Mouse (Mus musculus) heart, adult 18-20 months (tissue): ENCODE results near the gene Anapc15. TPM values are rescaled to one million over a fixed set of nuclear protein-coding genes. Genes with fewer than 3 reads are reported as not detected.

ENCODE experiments used
- microRNA-seq, 2 experiments: library from miRNA; unstranded; fragments of <30 nt; microRNA quantifications; one replicate each; pipeline ENCODE4 v1.2.0; 2022
- total RNA-seq, 2 experiments: library from RNA; stranded (reverse); gene quantifications; 2 replicates each; pipeline ENCODE4 v1.2.3; 2021

Anapc15 gene
- total RNA-seq, 2 experiments from 2014 or later, result 16.8 to 17.2 TPM

Small RNAs within 50 kb of the gene (microRNA-seq; reads per million reads assigned to microRNA genes)
- 0 reads per million in 2 experiments for gene Gm22655

Other genes starting within 250 kb of the Anapc15 start
- 10 to 100 TPM; 76.3 to 88.0 TPM for gene Clpb, start 200.1 kb upstream of the Anapc15 start, total RNA-seq
- gene Phox2a, start 45.4 kb upstream of the Anapc15 start, total RNA-seq, result under 1 TPM; 0.18 to 0.27 TPM
- gene Inppl1, start 25.5 kb upstream of the Anapc15 start, total RNA-seq, result 100 to 1,000 TPM; 184 to 200 TPM
- 1 to 10 TPM; 5.0 to 7.5 TPM for gene Folr2, start 6.5 kb upstream of the Anapc15 start, total RNA-seq
- gene Folr1, start 7.1 kb downstream of the Anapc15 start, total RNA-seq, result not detected
- gene Lamtor1, start 42.2 kb downstream of the Anapc15 start, total RNA-seq, result 100 to 1,000 TPM; 117 TPM
- not detected for gene Tomt, start 42.6 kb downstream of the Anapc15 start, total RNA-seq
- gene Lrrc51, start 70.2 kb downstream of the Anapc15 start, total RNA-seq, result 1 to 10 TPM; 4.1 to 5.7 TPM
- 10 to 100 TPM; 89.0 to 95.0 TPM for gene Numa1, start 70.4 kb downstream of the Anapc15 start, total RNA-seq
- 10 to 100 TPM in 1 of 2 experiments, 1 to 10 TPM in 1; 7.4 to 11.9 TPM for gene Il18bp, start 155.0 kb downstream of the Anapc15 start, total RNA-seq
- gene Rnf121, start 201.8 kb downstream of the Anapc15 start, total RNA-seq, result 10 to 100 TPM; 24.5 TPM
- 1 to 10 TPM; 4.9 to 6.9 TPM for gene Xndc1, start 201.8 kb downstream of the Anapc15 start, total RNA-seq
- gene Xntrpc, start 202.0 kb downstream of the Anapc15 start, total RNA-seq, result under 1 TPM; 0.44 to 0.74 TPM
- gene Trpc2, start 219.4 kb downstream of the Anapc15 start, total RNA-seq, result under 1 TPM; 0.15 to 0.90 TPM
- gene Art1, start 238.0 kb downstream of the Anapc15 start, total RNA-seq, result 100 to 1,000 TPM; 268 to 300 TPM
- gene Art5, start 245.8 kb downstream of the Anapc15 start, total RNA-seq, result 10 to 100 TPM; 15.2 to 22.8 TPM